Mouse (Mus musculus): ENCODE measurements around the gene Tmsb4x.

The Tmsb4x gene

DNA sequence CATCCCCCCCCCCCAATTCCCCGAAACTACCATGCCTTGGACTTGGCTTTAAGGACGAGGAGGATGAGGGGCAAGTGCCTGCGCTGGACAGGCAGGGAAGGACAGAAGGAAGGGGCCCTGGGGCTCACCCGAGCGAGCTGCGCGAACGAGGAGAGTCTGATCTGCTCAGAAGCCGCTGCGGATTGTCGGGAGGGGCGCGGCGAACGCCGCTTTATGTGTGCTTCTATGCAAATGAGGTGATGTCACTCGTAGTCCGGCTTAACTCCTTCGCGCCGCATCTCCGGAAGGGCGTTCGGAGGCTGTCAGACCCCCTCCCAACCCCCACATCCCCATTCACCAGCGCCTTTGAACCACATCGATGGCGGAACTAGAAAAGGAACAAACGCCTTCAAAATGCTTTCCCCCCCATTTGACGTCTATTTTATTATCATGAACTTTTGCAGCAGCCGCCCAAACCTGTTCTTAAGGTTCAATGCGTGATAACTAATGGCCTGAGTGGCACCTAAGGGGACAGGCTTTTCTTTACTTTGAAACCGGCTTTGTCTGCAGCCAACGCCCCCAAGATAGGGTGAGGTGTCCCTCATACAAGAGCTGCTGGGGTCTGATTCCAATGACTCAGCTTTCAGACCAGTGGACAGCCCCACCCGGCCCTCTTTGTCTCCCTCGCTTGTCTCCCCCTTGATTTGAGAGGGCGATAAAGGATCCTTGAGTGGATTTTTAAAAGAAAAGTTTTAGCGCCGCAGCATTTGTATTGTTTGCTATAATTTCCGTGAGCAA is at the start of gene Tmsb4x:
Gene Tmsb4x (minus strand): TSS at position 338 of the 777 bp plus-strand sequence.
- DNase-seq (ENCODE audit: low spot score in 2 of 2): peak; percentile 79 to 81

DNA sequence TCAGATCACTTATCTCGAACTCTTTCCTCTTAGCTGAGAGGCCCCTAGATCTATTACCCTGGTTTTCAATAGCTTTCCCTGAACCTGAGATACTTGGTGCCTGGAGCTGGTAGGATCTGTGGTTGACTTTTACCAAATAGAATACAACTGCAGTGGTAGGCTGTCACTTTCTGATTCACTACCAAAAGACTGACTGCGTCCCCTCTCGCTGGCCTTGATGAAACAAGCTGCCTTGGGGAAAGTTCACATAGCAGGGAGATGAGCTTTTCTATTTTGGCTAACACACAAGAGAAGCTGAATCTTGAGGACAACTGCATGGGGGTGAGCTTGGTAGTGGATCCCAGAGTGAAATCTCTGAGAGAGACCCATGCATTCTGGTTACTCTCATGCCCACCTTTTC is 32.6 kb upstream of the Tmsb4x start:
- no peak for DNase-seq (ENCODE audit: low spot score in 2 of 2)

DNA sequence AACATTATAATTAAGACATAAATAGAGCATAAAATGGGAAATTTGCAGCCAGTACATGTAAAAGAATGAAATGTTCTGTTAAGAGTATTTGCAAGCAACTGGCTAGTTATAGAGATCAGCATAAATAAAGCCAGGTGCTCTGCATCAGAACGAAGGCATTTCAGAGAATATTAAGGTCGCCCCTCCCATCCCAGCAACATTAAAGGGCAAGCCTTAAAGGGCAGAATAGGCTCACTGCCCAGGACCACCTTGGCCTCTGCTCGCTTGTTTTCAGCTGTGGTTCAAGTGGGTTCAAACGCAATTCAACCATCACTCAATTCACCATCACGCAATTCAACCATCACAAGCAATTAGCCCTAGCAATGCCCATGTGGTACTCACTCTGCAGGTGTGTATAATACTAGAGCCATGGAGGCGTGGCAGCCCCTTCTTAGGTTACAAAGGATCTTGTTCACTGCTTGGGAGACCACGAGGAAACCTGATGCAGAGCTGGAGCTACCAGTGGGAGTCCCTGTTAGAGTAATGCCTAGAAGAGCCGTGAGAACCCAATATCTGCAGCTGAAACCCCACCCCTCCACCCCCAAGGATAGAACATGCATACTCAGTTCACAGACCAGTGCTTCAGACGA is 30.3 kb upstream of the Tmsb4x start:
- no peak for DNase-seq (ENCODE audit: low spot score in 2 of 2)

DNA sequence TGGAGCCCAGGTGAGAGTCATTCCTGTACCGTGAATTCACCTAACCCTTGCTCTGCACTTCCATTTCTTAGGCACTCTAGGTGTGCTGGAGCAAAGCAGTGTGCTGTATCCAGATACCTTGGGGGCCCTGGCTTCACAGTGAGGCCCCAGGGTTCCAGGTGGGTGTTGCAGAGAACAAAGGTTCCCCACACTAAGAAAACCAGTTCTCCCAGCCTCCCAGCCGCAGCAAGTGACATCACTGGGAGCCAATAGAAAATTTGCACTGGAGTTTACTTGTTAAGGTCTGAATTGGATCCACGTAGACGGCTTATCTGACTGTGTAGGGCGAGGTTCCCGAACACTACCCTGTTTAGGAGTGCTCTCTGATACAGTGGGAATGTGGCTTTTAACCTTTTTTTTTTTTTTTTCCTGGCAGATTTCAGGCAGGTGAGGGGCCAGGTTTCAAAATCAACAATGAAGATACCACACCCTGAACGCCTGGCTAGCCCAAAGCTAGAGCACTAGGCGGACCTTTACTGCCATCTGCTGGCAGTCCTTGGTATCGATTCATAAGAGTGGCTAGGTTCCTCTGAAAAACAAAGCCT is 24.1 kb upstream of the Tmsb4x start:
- DNase-seq (ENCODE audit: low spot score in 2 of 2): peak in 1 of 2 experiments; percentile 76

DNA sequence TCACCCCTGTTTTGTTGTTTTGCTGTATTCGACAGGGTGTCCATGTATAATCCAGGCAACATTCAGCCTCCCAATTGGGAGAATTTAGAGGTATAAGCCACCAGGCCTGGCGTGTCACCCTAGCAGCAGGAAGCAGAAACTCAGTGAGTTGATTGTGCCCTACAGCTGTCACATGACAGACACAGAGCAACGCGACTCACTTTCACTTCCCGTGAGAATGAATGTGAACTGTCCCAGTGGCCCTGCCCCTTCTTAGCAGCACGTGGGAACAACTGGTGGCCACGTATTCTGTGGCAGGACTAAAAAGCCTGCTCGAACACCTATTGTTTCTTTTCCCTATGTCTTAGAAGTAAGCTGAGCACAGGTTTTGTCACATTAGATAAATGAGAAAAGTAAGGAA is 22.0 kb upstream of the Tmsb4x start:
- peak in 1 of 2 experiments; percentile 3 for DNase-seq (ENCODE audit: low spot score in 2 of 2)

DNA sequence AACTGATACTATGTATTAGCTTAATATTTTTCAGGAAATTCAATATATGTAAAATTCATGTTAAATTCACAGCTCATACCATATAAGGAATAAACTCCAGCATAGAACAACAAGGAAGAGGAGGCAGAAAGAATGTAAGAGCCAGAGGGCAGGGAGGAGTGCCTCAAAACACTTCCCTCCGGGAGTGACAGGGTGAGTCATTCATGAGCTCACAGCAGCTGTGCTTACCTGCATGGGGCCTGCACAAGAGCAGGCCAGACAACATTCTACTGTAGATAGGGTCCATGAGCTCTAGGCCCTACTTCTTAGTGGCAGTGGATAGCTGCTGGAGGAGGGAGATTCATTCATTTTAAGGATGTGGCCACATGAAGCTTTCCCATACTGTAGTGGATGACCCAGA is 20.7 kb upstream of the Tmsb4x start:
- no peak for DNase-seq (ENCODE audit: low spot score in 2 of 2)

DNA sequence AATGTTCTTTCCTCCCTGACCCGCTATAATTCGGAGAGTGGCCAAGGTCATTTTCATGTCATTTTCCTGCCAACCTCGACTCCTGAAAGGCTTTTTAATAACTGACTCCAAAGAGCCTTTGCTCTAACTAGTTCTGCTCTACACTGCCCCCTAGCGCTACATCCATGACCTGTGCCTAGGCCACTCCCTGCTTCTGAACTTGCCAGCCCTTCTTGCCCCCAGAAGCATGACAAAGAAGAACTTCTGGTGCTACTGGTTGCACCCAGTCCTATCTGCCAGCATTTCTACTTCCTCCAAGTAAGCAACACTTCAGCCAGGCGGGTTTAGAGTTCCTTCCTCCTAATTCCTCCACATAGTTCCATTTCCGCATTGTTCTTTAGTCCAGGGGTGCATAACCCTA is 20.1 kb upstream of the Tmsb4x start:
- peak; percentile 61 to 75 for DNase-seq (ENCODE audit: low spot score in 2 of 2)

DNA sequence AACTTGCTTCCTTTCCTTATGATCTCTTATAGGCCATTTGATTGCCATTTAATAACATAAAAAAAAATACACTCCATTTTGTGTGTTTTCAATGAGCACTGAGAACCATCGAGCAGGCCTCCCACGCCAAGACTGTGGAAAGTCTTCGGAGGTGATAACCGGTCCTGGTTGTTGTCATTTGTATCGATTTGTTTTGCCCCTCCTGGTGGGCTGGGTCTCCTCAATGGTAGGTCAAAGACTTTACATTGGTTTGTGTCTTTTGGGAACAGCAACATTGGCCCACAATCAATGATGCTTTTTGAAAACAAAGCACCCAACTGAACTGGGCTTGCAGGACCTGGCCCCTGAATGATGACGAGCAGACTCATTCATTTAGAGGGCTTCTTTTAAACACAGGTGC is 18.6 kb upstream of the Tmsb4x start:
- DNase-seq (ENCODE audit: low spot score in 2 of 2): no peak

DNA sequence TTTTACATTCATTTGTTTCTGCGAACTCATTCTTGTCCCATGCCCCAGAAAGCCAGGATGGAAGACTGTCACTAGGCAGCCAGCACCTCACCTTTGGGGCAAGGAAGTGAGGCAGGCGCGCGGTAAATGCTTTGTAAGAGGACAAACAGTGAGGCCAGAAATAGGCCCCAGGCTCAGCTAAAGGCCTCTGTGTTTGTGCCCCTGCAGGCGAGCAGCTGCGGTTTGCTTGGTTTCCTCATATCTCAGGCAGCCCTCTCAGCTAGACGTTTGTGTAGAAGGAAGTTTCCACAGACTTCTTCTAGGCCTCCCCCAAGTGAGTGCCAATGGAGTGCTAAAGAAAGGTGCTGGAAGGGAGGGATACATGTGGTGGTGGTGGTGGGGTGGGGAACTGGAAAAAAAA is 18.0 kb upstream of the Tmsb4x start:
- DNase-seq (ENCODE audit: low spot score in 2 of 2): peak; percentile 47 to 63

DNA sequence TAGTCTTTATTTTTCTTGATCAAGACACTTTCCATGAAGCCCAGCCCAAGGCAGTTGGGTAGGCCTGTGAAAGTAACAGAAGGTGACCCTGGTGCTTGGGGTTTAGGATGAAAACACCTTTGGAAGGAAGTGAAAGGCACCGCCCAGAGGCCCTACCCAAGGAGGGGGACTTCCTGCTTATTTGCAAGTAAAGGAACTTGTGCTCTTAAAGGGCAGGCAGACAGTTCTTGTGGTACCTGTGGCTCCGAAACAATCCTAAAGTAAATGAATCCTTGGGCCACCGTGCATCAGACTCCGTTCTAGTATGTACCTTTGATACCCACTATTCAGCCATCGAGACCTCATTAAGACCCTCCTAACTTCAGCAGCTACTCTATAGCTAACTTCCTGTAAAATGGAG is 17.5 kb upstream of the Tmsb4x start:
- DNase-seq (ENCODE audit: low spot score in 2 of 2): peak in 1 of 2 experiments; percentile 32

DNA sequence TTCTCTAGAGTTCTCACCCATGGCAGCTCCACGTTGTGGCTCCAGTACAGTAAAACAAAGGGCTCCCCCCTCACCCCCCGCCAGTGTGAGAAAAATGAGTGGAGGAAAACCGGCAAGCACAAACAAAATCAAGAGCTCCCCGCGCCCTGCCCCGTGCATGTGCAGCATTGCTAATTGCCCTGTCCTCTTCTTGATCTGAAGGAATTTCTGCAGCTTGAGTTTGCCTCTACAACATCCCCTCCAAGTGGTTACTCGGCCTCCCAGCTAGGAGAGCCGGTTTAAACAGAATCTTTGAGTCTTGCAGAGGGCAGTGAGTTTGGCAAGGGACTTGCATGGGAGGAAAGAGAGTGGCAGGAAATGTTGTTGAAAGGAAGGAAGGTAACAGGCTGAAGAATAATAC is 3.6 kb upstream of the Tmsb4x start:
- DNase-seq (ENCODE audit: low spot score in 2 of 2): no peak

DNA sequence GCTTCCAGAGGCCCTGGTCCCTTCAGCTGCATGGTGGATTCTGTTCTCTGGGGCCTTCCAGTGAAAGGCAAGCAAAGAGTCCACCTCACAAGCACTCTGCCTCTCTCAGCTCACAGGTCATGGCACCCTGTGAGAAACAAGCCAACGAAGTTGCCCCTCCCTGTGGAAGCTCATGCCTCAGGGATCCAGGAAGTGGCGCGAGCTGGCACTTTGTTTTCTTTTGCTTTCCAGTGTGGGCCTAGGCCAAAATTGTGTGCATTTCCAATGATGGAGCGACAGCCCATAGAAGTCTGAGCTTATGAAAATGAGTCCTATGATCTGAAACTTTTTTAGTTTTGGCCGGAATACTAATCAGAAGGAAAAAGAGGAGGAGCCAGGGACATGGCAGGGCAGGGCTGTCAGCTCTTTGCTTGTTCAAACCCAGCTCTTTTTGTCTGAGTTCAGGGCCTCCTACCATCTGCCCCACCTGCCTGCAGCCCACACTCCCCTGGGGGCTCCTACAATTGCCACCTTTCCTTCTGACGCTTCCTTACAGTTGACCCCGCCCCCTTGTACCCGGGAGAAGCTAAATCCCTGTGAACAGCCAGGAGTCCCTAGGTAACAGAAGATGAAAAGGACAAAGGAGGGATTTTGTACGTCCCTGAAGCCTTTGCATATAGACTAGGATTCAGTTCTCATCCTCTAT is 2.9 kb upstream of the Tmsb4x start:
- no peak for DNase-seq (ENCODE audit: low spot score in 2 of 2)

DNA sequence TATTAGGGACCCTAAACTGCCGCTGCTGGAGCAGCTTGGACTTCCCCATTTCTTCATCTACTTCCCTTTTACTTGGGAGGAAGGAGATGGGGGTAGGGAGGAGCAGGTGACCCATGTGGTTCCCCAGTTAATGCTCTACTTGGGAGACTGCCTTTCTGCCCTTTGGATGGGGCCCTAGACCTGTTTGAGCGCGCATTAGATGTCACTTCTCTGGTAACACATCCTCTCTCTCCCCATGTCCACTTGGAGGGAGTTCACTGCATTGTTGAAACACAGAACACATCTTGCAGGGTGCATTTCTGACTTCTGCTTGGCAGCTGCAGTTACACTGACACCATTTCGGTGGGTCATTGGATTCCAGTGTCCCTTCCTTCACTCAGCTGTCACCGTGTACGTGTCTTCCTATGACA is 1.2 kb upstream of the Tmsb4x start:
- DNase-seq (ENCODE audit: low spot score in 2 of 2): no peak

DNA sequence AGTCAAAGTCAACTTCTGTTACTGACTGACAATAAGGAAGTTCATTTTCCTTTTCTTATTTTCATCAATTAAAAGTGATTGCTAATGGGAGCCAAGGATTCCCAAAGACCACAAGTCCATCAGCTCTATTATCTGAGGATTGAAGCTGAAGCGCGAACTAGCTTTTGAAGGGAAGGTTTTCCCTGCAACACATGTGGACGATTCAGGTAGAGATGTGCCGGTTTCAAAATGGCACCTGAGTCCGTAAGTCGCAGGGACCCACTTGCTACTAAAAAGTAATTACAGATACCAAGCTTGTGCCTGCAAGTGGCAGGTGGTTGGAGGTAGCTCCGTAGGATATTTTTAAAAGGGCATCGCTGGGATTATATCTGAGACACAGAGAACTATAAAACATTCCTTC is 713 bp upstream of the Tmsb4x start:
- no peak for DNase-seq (ENCODE audit: low spot score in 2 of 2)

DNA sequence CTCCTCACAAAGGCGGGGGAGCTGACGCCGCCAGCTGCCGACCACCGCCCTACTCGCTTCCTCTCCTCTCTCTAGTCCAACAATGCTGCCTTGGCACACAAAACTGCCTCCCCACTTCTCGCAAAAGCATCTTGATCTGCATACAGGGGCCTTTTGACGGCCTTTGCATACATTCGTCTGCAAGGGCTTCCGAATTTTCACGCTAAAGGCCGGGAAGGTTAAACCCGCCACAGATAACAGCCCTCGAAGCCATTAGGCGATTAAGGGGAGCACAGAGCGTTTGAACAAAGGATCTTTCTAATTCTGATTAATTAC is 652 bp downstream of the Tmsb4x start:
- DNase-seq (ENCODE audit: low spot score in 2 of 2): peak; percentile 49 to 53

DNA sequence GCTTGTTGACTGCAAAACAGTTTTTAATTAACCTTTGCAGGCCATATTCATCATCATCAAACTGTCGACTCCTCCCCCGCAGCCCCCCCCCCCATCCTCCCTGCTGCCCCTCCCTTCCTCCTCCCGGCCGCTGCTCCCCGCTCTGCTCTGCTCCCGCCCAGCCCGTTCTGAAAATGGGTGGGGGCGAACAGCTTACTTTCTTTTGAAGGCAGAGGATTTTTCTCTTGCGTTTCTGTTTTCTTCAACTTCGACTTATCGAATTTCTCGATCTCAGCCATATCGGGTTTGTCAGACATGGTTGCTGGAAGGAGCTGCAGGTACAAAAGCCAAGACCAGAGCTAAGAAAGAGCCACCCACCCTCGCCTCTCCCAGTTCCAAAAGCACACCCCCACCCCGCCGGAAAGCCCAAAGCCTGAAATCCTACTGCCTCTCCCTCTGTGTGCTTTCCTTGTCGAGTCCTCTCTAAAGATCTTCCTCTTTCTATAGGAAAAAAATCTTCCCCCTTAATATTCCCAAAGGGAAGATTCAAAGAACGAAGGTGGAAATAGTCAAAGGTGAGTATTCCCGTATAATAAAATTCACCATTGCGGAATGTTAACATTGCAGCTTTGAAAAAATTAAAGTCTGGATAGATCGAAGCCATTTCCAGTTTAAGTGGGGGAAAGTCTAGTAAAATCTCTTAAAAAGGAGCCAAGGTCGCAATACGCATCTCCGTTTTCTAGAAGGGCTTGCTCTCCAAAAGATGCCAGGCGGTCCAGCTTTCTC is 1.2 kb downstream of the Tmsb4x start:
- peak; percentile 40 to 41 for DNase-seq (ENCODE audit: low spot score in 2 of 2)

DNA sequence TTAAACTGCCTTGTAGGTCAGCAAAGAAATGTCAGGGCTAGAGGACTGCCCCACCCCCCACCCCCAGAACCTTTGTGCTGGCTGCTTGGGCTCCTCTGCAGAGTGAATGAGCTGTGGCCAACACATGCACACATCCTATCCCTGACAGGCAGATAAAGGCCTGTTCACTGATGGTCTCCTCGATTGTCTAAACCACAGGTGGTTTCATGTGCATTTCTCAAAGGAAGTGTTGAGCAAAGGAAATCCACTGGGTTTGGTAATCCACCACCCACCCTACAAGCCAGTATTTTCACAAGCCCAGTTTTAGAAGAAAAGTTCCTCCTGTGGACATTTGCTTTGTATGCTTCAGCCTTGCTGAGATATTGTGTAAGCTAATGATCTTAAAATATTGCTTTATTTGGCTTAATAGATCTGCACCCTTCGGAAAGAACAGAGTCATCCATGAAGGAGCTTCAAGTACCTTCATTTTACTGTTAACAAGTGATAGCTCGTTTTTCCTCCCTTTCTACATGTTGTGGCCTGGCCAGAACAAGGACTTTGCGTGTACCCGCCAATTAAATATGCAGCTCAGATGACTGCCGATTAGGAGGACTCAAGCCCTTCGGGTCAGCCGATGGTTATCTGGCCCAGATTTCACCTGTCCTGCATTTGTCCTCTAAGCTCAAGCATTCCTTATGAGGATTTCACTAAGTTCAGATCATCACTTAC is 3.1 kb downstream of the Tmsb4x start:
- no peak for DNase-seq (ENCODE audit: low spot score in 2 of 2)

DNA sequence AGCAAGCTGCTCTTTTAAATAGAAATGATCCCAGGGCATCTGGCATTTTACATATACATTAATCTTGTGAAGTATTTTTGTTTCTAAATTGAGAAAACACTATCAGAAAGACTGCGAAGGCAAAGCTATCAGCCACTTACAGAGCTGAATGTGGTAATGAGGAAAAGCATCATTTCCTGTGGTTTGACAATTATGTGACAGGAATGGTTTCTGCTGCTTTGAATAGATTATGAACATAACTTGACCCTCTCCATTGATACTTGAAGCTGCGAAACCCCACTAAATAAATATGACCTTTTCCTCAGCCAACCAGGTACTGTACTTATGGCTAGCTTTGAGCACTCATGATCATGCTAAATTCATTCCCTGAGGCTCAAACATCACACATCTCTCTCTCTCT is 7.8 kb downstream of the Tmsb4x start:
- no peak for DNase-seq (ENCODE audit: low spot score in 2 of 2)

DNA sequence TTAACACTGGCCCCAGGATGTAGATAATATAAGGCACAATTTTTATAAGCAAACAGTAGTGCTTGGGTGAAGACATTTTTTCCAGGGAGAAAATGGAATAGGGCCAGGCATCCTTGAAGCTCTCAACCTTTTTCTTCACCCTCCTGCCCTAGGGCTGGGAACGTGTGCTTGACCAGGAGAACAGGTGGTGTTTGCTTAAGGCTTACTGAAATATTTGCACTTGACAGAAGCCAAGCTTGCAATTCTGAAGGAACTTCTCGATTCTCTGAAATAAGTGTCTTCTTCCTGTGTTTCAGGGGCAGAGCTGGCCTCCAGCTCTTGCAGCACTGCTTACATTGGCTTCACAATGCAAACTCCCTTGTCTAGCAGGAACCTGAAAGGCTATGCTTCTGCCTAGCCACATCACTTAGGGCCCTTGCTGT is 13.9 kb downstream of the Tmsb4x start:
- no peak for DNase-seq (ENCODE audit: low spot score in 2 of 2)

DNA sequence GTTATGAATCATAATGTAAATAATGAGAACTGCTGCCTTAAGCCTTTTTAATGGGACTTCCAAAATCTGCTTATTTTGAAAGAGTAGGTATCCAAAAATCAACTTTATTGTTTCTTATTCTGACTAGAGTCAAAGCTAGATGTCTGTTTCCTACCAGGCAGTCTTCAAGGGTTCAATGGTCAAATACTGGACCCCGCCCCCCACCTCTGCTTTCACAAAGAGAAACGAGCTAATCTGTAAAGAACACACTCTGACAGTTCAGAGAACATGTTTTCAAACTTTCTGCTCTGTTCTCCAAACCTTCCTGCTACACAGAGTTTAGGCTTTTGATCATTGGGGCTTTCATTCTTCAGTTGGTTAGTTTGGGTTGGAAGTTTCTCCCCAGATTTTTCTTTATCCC is 22.8 kb downstream of the Tmsb4x start:
- DNase-seq (ENCODE audit: low spot score in 2 of 2): no peak

DNA sequence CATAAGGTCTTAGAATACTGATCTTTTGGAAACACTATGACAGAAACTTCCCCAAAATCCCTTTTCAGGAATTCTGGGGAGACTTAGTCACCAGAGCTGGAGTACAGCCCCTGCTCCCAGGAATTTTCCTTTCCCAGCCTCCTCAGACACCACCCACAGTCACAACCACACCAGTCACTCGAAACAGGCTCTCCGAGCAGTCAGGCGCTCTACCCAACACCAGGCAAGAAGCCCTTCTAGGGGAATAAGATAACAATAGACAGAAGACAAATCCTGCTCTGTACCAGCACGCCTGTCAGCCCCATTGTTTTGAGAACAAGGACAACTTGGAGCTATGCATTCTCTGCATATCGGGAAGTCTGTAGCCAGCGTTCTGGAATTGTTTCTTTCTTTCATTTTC is 25.6 kb downstream of the Tmsb4x start:
- no peak for DNase-seq (ENCODE audit: low spot score in 2 of 2)

Data from thymus, postnatal 10 days (tissue).